Mouse (Mus musculus) C2C12 (cell line): ENCODE data around the gene Il1r2.

ENCODE experiments used
- CEBPB ChIP-seq: IDR thresholded peaks from one replicate; pipeline ENCODE4 v1.6.1; 2011; ENCODE audit warnings: low read depth, mild to moderate bottlenecking, control low read depth, moderate library complexity
- CTCF ChIP-seq: IDR thresholded peaks from one replicate; pipeline ENCODE4 v1.5.1; 2011; ENCODE audit not compliant: control insufficient read depth, insufficient read depth, insufficient read length
- FOSL1 ChIP-seq: IDR thresholded peaks from one replicate; pipeline ENCODE4 v1.8.0; 2011; ENCODE audit warnings: mild to moderate bottlenecking, low read length; ENCODE audit not compliant: poor library complexity, insufficient read depth, severe bottlenecking
- MAX ChIP-seq: IDR thresholded peaks from one replicate; pipeline ENCODE4 v1.6.1; 2011; ENCODE audit warnings: mild to moderate bottlenecking, control low read depth
- MYOD1 ChIP-seq: IDR thresholded peaks from one replicate; pipeline ENCODE4 v1.6.1; 2011; ENCODE audit warnings: low read depth; ENCODE audit not compliant: control insufficient read depth, insufficient read length
- MYOG ChIP-seq: IDR thresholded peaks from one replicate; pipeline ENCODE4 v1.6.1; 2011; ENCODE audit not compliant: control insufficient read depth, insufficient read length; ENCODE audit errors: extremely low read depth
- USF1 ChIP-seq: IDR thresholded peaks from one replicate; pipeline ENCODE4 v1.6.1; 2011; ENCODE audit warnings: low read depth, mild to moderate bottlenecking, control low read depth, moderate library complexity

DNA sequence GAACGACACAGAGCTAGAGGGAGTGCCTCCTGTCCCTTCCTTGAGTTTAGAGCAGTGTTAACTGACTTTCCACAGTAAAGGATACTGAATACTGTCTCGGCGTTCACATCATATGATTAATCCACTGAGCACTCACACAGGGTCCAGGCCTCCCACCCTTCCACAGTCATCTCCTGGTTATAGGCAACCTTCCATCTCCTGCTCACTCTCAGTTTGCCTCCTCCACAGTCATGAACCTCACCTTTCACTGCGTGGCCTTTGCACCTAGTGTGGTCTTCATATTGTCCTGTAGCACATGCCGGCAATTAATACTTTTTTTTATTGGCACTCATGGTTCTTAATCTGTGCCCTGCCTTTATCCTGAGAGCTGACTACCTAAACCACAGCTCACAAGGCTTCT is 44.3 kb upstream of the Il1r2 start:
- TF ChIP-seq CTCF: no peak
- no peak for TF ChIP-seq MYOD1
- no peak for TF ChIP-seq MAX
- TF ChIP-seq USF1: no peak
- TF ChIP-seq CEBPB: no peak
- TF ChIP-seq MYOG: no peak
- no peak for TF ChIP-seq FOSL1
